Mouse (Mus musculus) MEL (cell line): ENCODE results near the gene Palb2. TPM values are rescaled to one million over a fixed set of nuclear protein-coding genes. Genes with fewer than 3 reads are reported as not detected.

Experiments
- DNase-seq: peaks from one replicate; pipeline ENCODE4 v3.0.0; 2011; ENCODE audit warnings: low read depth, low spot score
- H3K27ac ChIP-seq: 2 replicates; pipeline ENCODE4 v1.5.1; 2012; ENCODE audit warnings: low read depth, mild to moderate bottlenecking, control low read depth, low read length, moderate library complexity; ENCODE audit not compliant: control insufficient read depth
- H3K27me3 ChIP-seq, 2 experiments: fragments of 150-350 bp in 1 of 2; sonication (generic) in 1 of 2; 2 replicates each; pipeline ENCODE4 v1.6.1; 2012; ENCODE audit warnings: low read length in 2 of 2, mild to moderate bottlenecking in 2 of 2, improper control_type of control experiment in 1 of 2, moderate library complexity in 1 of 2; ENCODE audit not compliant: insufficient read depth in 2 of 2, control insufficient read depth in 1 of 2
- H3K36me3 ChIP-seq, 2 experiments: 2 replicates each; pipeline ENCODE4 v1.6.1; 2012 to 2014; ENCODE audit warnings: low read length in 2 of 2, improper control_type of control experiment in 1 of 2, inconsistent platforms in 1 of 2, mild to moderate bottlenecking in 1 of 2; ENCODE audit not compliant: insufficient read depth in 2 of 2, control insufficient read depth in 1 of 2
- H3K4me1 ChIP-seq, 2 experiments: fragments of 150-350 bp in 1 of 2; sonication (generic) in 1 of 2; 2 replicates each; pipeline ENCODE4 v1.6.1; 2012; ENCODE audit warnings: low read length in 2 of 2, improper control_type of control experiment in 1 of 2, mild to moderate bottlenecking in 1 of 2; ENCODE audit not compliant: insufficient read depth in 2 of 2, control insufficient read depth in 1 of 2
- H3K4me3 ChIP-seq, 2 experiments: fragments of 150-350 bp in 1 of 2; sonication (generic) in 1 of 2; 2 replicates each; pipeline ENCODE4 v1.5.1; 2012; ENCODE audit warnings: low read depth in 2 of 2, low read length in 2 of 2, mild to moderate bottlenecking in 2 of 2, moderate library complexity in 2 of 2, control low read depth in 1 of 2, improper control_type of control experiment in 1 of 2; ENCODE audit not compliant: control insufficient read depth in 1 of 2, insufficient read depth in 1 of 2
- H3K79me2 ChIP-seq: 2 replicates; pipeline ENCODE4 v1.6.1; 2012; ENCODE audit warnings: mild to moderate bottlenecking, low read length, moderate library complexity; ENCODE audit not compliant: control insufficient read depth, poor library complexity, insufficient read depth
- H3K9ac ChIP-seq: 2 replicates; pipeline ENCODE4 v1.6.1; 2012; ENCODE audit warnings: low read depth, mild to moderate bottlenecking, control low read depth, low read length, moderate library complexity; ENCODE audit not compliant: control insufficient read depth, poor library complexity, severe bottlenecking
- H3K9me3 ChIP-seq: fragments of 150-350 bp; sonication (generic); replicated peaks from 2 replicates; pipeline ENCODE4 v1.6.1; 2012; ENCODE audit warnings: mild to moderate bottlenecking, low read length, improper control_type of control experiment, moderate library complexity; ENCODE audit not compliant: insufficient read depth
- BHLHE40 ChIP-seq: IDR thresholded peaks from 2 replicates; pipeline ENCODE4 v1.6.1; 2012; ENCODE audit warnings: low read depth, mild to moderate bottlenecking, inconsistent platforms, low read length, improper control_type of control experiment, borderline replicate concordance
- CHD2 ChIP-seq: IDR thresholded peaks from 2 replicates; pipeline ENCODE4 v1.6.1; 2011; ENCODE audit warnings: low read length, improper control_type of control experiment
- CTCF ChIP-seq, 3 experiments: IDR thresholded peaks in 2 of 3; conservative IDR thresholded peaks in 1 of 3; 2 replicates each; pipeline ENCODE4 v1.5.1; 2011 to 2012; ENCODE audit warnings: low read length in 3 of 3, low read depth in 2 of 3, mild to moderate bottlenecking in 2 of 3, improper control_type of control experiment in 1 of 3, inconsistent platforms in 1 of 3, mixed read lengths in 1 of 3, moderate library complexity in 1 of 3; ENCODE audit not compliant: control insufficient read depth in 1 of 3, insufficient read depth in 1 of 3, poor library complexity in 1 of 3, severe bottlenecking in 1 of 3
- ELF1 ChIP-seq: IDR thresholded peaks from 2 replicates; pipeline ENCODE4 v1.6.1; 2014; ENCODE audit warnings: low read depth, mild to moderate bottlenecking, inconsistent platforms, low read length, improper control_type of control experiment, moderate library complexity
- ETS1 ChIP-seq: IDR thresholded peaks from 2 replicates; pipeline ENCODE4 v1.6.1; 2012; ENCODE audit warnings: low read depth, mild to moderate bottlenecking, inconsistent platforms, low read length, improper control_type of control experiment, moderate library complexity
- HCFC1 ChIP-seq: IDR thresholded peaks from 2 replicates; pipeline ENCODE4 v1.6.1; 2012; ENCODE audit warnings: low read depth, mild to moderate bottlenecking, inconsistent platforms, low read length, improper control_type of control experiment, moderate library complexity
- JUND ChIP-seq: IDR thresholded peaks from 2 replicates; pipeline ENCODE4 v1.6.1; 2011; ENCODE audit warnings: low read depth, mild to moderate bottlenecking, improper control_type of control experiment, low read length
- KAT2A ChIP-seq: conservative IDR thresholded peaks from 2 replicates; pipeline ENCODE4 v1.6.1; 2012; ENCODE audit warnings: low read depth, low read length, improper control_type of control experiment, inconsistent platforms
- MAX ChIP-seq: IDR thresholded peaks from 2 replicates; pipeline ENCODE4 v1.6.1; 2011; ENCODE audit warnings: low read length, improper control_type of control experiment
- MXI1 ChIP-seq: IDR thresholded peaks from 2 replicates; pipeline ENCODE4 v1.6.1; 2011; ENCODE audit warnings: mild to moderate bottlenecking, low read depth, low read length, improper control_type of control experiment
- MYB ChIP-seq: IDR thresholded peaks from 2 replicates; pipeline ENCODE4 v1.6.1; 2011; ENCODE audit warnings: mild to moderate bottlenecking, low read depth, low read length, improper control_type of control experiment
- RAD21 ChIP-seq: IDR thresholded peaks from 2 replicates; pipeline ENCODE4 v1.6.1; 2011; ENCODE audit warnings: mild to moderate bottlenecking, low read depth, low read length, improper control_type of control experiment
- TAL1 ChIP-seq: IDR thresholded peaks from 2 replicates; pipeline ENCODE4 v1.6.1; 2012; ENCODE audit warnings: mild to moderate bottlenecking, inconsistent platforms, low read length, moderate library complexity, mixed read lengths
- USF2 ChIP-seq, 2 experiments: IDR thresholded peaks; 2 replicates each; pipeline ENCODE4 v1.6.1; 2011 to 2012; ENCODE audit warnings: improper control_type of control experiment in 2 of 2, low read length in 2 of 2, borderline replicate concordance in 1 of 2, inconsistent platforms in 1 of 2, low read depth in 1 of 2, mild to moderate bottlenecking in 1 of 2; ENCODE audit not compliant: insufficient read depth in 1 of 2
- polyA plus RNA-seq, 2 experiments: library from polyadenylated mRNA; stranded (reverse) in 1 of 2; unstranded in 1 of 2; fragments of >175 nt in 1 of 2; fragments of >200 nt in 1 of 2; gene quantifications; 2 replicates each; pipeline versions ENCODE4 v1.2.1 to v1.2.4; 2012; ENCODE audit warnings: low replicate concordance in 2 of 2, low read depth in 1 of 2; ENCODE audit not compliant: insufficient read length in 2 of 2, insufficient read depth in 1 of 2, missing spikeins in 1 of 2
- total RNA-seq: library from RNA; depleted of rRNA; stranded (reverse); fragments of 300-350 nt; gene quantifications from 2 replicates; pipeline ENCODE4 v1.2.3, GENCODE M21; 2012

The Palb2 gene
- total and polyA plus RNA-seq, 3 experiments: 17.7 to 20.8 TPM; not detected in 1

DNA sequence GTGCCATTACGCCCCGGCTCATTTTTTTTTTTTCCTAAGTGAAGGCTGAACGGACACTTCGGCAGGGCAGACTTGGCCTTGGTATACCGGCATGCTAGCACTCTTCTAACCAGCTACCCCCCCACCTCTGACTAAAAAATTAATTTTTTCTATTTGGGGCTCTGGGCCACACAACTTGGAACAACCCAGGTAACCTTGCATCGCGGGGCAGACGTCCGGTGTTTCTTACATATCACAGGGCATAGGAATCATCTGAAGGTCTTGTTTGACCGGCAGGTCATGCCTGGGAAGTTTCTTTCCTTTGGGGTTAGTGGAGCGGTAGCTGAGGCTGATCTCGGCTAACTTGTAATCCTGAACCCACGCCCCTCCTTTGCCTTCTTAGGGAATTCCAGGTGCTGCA lies 25.7 kb upstream of the Palb2 start:
- Histone ChIP-seq H3K79me2 (peaks cover 48% of the 10 kb centered on the region), H3K9me3 (no peaks in the 10 kb centered on the region), H3K4me1 (peaks cover 8 to 19% of the 10 kb centered on the region in 2 experiments; a peak in 3 of 4 replicates), H3K36me3 (peaks cover 3 to 19% of the 10 kb centered on the region in 2 experiments), H3K9ac (peak overlapping the region; percentile 94), H3K4me3 (peak overlapping the region; percentile 65 to 98), H3K27me3 (no peaks in the 10 kb centered on the region), H3K27ac (peak overlapping the region; percentile 85)
- no peak for DNase-seq
- TF ChIP-seq ETS1 (no peak), MXI1 (0 out of 2 replicates have a peak, but pooled peaks have one; percentile 0)

DNA sequence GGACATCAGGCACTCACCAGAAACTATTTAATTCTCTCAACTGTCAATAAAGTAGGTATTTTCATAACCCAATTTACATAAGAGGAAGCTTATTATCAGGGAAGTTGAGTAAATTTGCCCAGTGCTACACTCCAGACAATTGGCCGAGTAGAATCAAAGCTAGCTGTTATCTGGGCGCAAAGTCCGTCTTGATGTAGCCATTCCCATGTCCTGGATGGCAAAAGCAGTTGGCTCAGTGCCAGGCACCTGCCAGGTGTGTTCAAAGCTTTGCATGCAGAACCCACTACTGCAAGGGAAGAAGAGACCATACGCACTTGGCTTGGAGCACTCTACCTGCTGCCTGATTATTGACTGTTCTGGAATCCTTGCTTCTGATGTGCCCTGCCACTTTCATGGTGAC lies 19.7 kb upstream of the Palb2 start:
- Histone ChIP-seq H3K79me2 (no peaks in the 10 kb centered on the region; the same call in 1 of the 2 replicates), H3K27ac (no peak overlapping the region), H3K9me3 (no peaks in the 10 kb centered on the region), H3K9ac (no peak overlapping the region), H3K4me1 (peaks cover under 1 to 4% of the 10 kb centered on the region in 2 experiments), H3K4me3 (no peak overlapping the region), H3K36me3 (peaks cover 1 to 4% of the 10 kb centered on the region in 2 experiments; a peak in 3 of 4 replicates), H3K27me3 (no peaks in the 10 kb centered on the region)
- no peak for DNase-seq
- TF ChIP-seq MAX: no peak
- no peak for TF ChIP-seq CTCF (IDR thresholded peaks at IDR 0.05 in 2 of 3, conservative IDR thresholded peaks at IDR 0.05 in 1 of 3; ENCODE audit: control insufficient read depth in 1 of 3, insufficient read depth in 1 of 3, low read depth in 2 of 3, low read length in 3 of 3, poor library complexity in 1 of 3, severe bottlenecking in 1 of 3)
- TF ChIP-seq TAL1: no peak
- TF ChIP-seq CHD2: no peak

- Histone ChIP-seq H3K4me1 (no peaks in the 10 kb centered on the region), H3K4me3 (no peak overlapping the region), H3K27ac (no peak overlapping the region), H3K79me2 (no peaks in the 10 kb centered on the region), H3K27me3 (no peaks in the 10 kb centered on the region), H3K9ac (no peak overlapping the region), H3K36me3 (peaks cover 0 to 17% of the 10 kb centered on the region in 2 experiments; a peak in 2 of 4 replicates), H3K9me3 (no peaks in the 10 kb centered on the region)
- no peak for DNase-seq
- TF ChIP-seq MXI1: no peak
- TF ChIP-seq USF2 (IDR thresholded peaks at IDR 0.05; ENCODE audit: borderline replicate concordance in 1 of 2, insufficient read depth in 1 of 2, low read depth in 1 of 2, low read length in 2 of 2): no peak
- no peak for TF ChIP-seq JUND
- TF ChIP-seq MYB: no peak
- no peak for TF ChIP-seq KAT2A
- no peak for TF ChIP-seq CHD2
- TF ChIP-seq ELF1: no peak
- no peak for TF ChIP-seq BHLHE40
- no peak for TF ChIP-seq HCFC1
- no peak for TF ChIP-seq RAD21
Observed at GRCm38 (mm10) chr7:122140991-122141390, 8.2 kb upstream of the Palb2 start.
